Mouse (Mus musculus) MEL (cell line): Measurements from ENCODE around the gene Atp6v1g1. TPM values are rescaled to one million over a fixed set of nuclear protein-coding genes. Genes with fewer than 3 reads are reported as not detected.

Experiments used
- DNase-seq: peaks from one replicate; pipeline ENCODE4 v3.0.0; 2011; ENCODE audit warnings: low read depth, low spot score
- H3K27ac ChIP-seq: 2 replicates; pipeline ENCODE4 v1.5.1; 2012; ENCODE audit warnings: low read depth, mild to moderate bottlenecking, control low read depth, low read length, moderate library complexity; ENCODE audit not compliant: control insufficient read depth
- H3K27me3 ChIP-seq, 2 experiments: fragments of 150-350 bp in 1 of 2; sonication (generic) in 1 of 2; 2 replicates each; pipeline ENCODE4 v1.6.1; 2012; ENCODE audit warnings: low read length in 2 of 2, mild to moderate bottlenecking in 2 of 2, improper control_type of control experiment in 1 of 2, moderate library complexity in 1 of 2; ENCODE audit not compliant: insufficient read depth in 2 of 2, control insufficient read depth in 1 of 2
- H3K36me3 ChIP-seq, 2 experiments: 2 replicates each; pipeline ENCODE4 v1.6.1; 2012 to 2014; ENCODE audit warnings: low read length in 2 of 2, improper control_type of control experiment in 1 of 2, inconsistent platforms in 1 of 2, mild to moderate bottlenecking in 1 of 2; ENCODE audit not compliant: insufficient read depth in 2 of 2, control insufficient read depth in 1 of 2
- H3K4me1 ChIP-seq, 2 experiments: fragments of 150-350 bp in 1 of 2; sonication (generic) in 1 of 2; 2 replicates each; pipeline ENCODE4 v1.6.1; 2012; ENCODE audit warnings: low read length in 2 of 2, improper control_type of control experiment in 1 of 2, mild to moderate bottlenecking in 1 of 2; ENCODE audit not compliant: insufficient read depth in 2 of 2, control insufficient read depth in 1 of 2
- H3K4me3 ChIP-seq, 2 experiments: fragments of 150-350 bp in 1 of 2; sonication (generic) in 1 of 2; 2 replicates each; pipeline ENCODE4 v1.5.1; 2012; ENCODE audit warnings: low read depth in 2 of 2, low read length in 2 of 2, mild to moderate bottlenecking in 2 of 2, moderate library complexity in 2 of 2, control low read depth in 1 of 2, improper control_type of control experiment in 1 of 2; ENCODE audit not compliant: control insufficient read depth in 1 of 2, insufficient read depth in 1 of 2
- H3K79me2 ChIP-seq: 2 replicates; pipeline ENCODE4 v1.6.1; 2012; ENCODE audit warnings: mild to moderate bottlenecking, low read length, moderate library complexity; ENCODE audit not compliant: control insufficient read depth, poor library complexity, insufficient read depth
- H3K9ac ChIP-seq: 2 replicates; pipeline ENCODE4 v1.6.1; 2012; ENCODE audit warnings: low read depth, mild to moderate bottlenecking, control low read depth, low read length, moderate library complexity; ENCODE audit not compliant: control insufficient read depth, poor library complexity, severe bottlenecking
- H3K9me3 ChIP-seq: fragments of 150-350 bp; sonication (generic); replicated peaks from 2 replicates; pipeline ENCODE4 v1.6.1; 2012; ENCODE audit warnings: mild to moderate bottlenecking, low read length, improper control_type of control experiment, moderate library complexity; ENCODE audit not compliant: insufficient read depth
- CHD2 ChIP-seq: IDR thresholded peaks from 2 replicates; pipeline ENCODE4 v1.6.1; 2011; ENCODE audit warnings: low read length, improper control_type of control experiment
- CTCF ChIP-seq, 3 experiments: IDR thresholded peaks in 2 of 3; conservative IDR thresholded peaks in 1 of 3; 2 replicates each; pipeline ENCODE4 v1.5.1; 2011 to 2012; ENCODE audit warnings: low read length in 3 of 3, low read depth in 2 of 3, mild to moderate bottlenecking in 2 of 3, improper control_type of control experiment in 1 of 3, inconsistent platforms in 1 of 3, mixed read lengths in 1 of 3, moderate library complexity in 1 of 3; ENCODE audit not compliant: control insufficient read depth in 1 of 3, insufficient read depth in 1 of 3, poor library complexity in 1 of 3, severe bottlenecking in 1 of 3
- GABPA ChIP-seq: IDR thresholded peaks from 2 replicates; pipeline ENCODE4 v1.6.1; 2012; ENCODE audit warnings: low read depth, mild to moderate bottlenecking, inconsistent platforms, low read length, improper control_type of control experiment, moderate library complexity
- GATA1 ChIP-seq: IDR thresholded peaks from 2 replicates; pipeline ENCODE4 v1.6.1; 2011; ENCODE audit warnings: low read depth, low read length, improper control_type of control experiment
- HCFC1 ChIP-seq: IDR thresholded peaks from 2 replicates; pipeline ENCODE4 v1.6.1; 2012; ENCODE audit warnings: low read depth, mild to moderate bottlenecking, inconsistent platforms, low read length, improper control_type of control experiment, moderate library complexity
- MAFK ChIP-seq: IDR thresholded peaks from 2 replicates; pipeline ENCODE4 v1.6.1; 2011; ENCODE audit warnings: low read depth, mild to moderate bottlenecking, low read length, improper control_type of control experiment, borderline replicate concordance
- MAX ChIP-seq: IDR thresholded peaks from 2 replicates; pipeline ENCODE4 v1.6.1; 2011; ENCODE audit warnings: low read length, improper control_type of control experiment
- MAZ ChIP-seq: IDR thresholded peaks from 2 replicates; pipeline ENCODE4 v1.6.1; 2012; ENCODE audit warnings: low read depth, mild to moderate bottlenecking, inconsistent platforms, low read length, improper control_type of control experiment
- MYC ChIP-seq: IDR thresholded peaks from 2 replicates; pipeline ENCODE4 v1.6.1; 2011; ENCODE audit warnings: low read depth, mild to moderate bottlenecking, low read length, improper control_type of control experiment, moderate library complexity
- NRF1 ChIP-seq: IDR thresholded peaks from 2 replicates; pipeline ENCODE4 v1.6.1; 2014; ENCODE audit warnings: low read depth, mild to moderate bottlenecking, inconsistent platforms, low read length, improper control_type of control experiment, moderate library complexity; ENCODE audit not compliant: poor library complexity, insufficient read depth, severe bottlenecking
- RCOR1 ChIP-seq: IDR thresholded peaks from 2 replicates; pipeline ENCODE4 v1.6.1; 2012; ENCODE audit warnings: low read depth, mild to moderate bottlenecking, inconsistent platforms, low read length, improper control_type of control experiment
- SIN3A ChIP-seq: IDR thresholded peaks from 2 replicates; pipeline ENCODE4 v1.6.1; 2012; ENCODE audit warnings: low read length, improper control_type of control experiment, inconsistent platforms
- SMC3 ChIP-seq: IDR thresholded peaks from 2 replicates; pipeline ENCODE4 v1.6.1; 2011; ENCODE audit warnings: low read depth, low read length, improper control_type of control experiment
- TBP ChIP-seq: IDR thresholded peaks from 2 replicates; pipeline ENCODE4 v1.8.0; 2011; ENCODE audit warnings: low read depth, low read length, improper control_type of control experiment
- TCF12 ChIP-seq: IDR thresholded peaks from 2 replicates; pipeline ENCODE4 v1.6.1; 2014; ENCODE audit warnings: low read depth, mild to moderate bottlenecking, inconsistent platforms, low read length, improper control_type of control experiment, moderate library complexity
- USF2 ChIP-seq, 2 experiments: IDR thresholded peaks; 2 replicates each; pipeline ENCODE4 v1.6.1; 2011 to 2012; ENCODE audit warnings: improper control_type of control experiment in 2 of 2, low read length in 2 of 2, borderline replicate concordance in 1 of 2, inconsistent platforms in 1 of 2, low read depth in 1 of 2, mild to moderate bottlenecking in 1 of 2; ENCODE audit not compliant: insufficient read depth in 1 of 2
- ZC3H11A ChIP-seq: IDR thresholded peaks from 2 replicates; pipeline ENCODE4 v1.6.1; 2012; ENCODE audit warnings: low read depth, mild to moderate bottlenecking, inconsistent platforms, low read length, improper control_type of control experiment
- ZKSCAN1 ChIP-seq: IDR thresholded peaks from 2 replicates; pipeline ENCODE4 v1.6.1; 2012; ENCODE audit warnings: low read depth, mild to moderate bottlenecking, inconsistent platforms, low read length, improper control_type of control experiment, moderate library complexity
- ZMIZ1 ChIP-seq: IDR thresholded peaks from 2 replicates; pipeline ENCODE4 v1.6.1; 2012; ENCODE audit warnings: low read depth, mild to moderate bottlenecking, inconsistent platforms, low read length, improper control_type of control experiment, moderate library complexity
- ZNF384 ChIP-seq: IDR thresholded peaks from 2 replicates; pipeline ENCODE4 v1.6.1; 2012; ENCODE audit warnings: low read depth, mild to moderate bottlenecking, inconsistent platforms, low read length, improper control_type of control experiment
- polyA plus RNA-seq, 2 experiments: library from polyadenylated mRNA; stranded (reverse) in 1 of 2; unstranded in 1 of 2; fragments of >175 nt in 1 of 2; fragments of >200 nt in 1 of 2; gene quantifications; 2 replicates each; pipeline versions ENCODE4 v1.2.1 to v1.2.4; 2012; ENCODE audit warnings: low replicate concordance in 2 of 2, low read depth in 1 of 2; ENCODE audit not compliant: insufficient read length in 2 of 2, insufficient read depth in 1 of 2, missing spikeins in 1 of 2
- total RNA-seq: library from RNA; depleted of rRNA; stranded (reverse); fragments of 300-350 nt; gene quantifications from 2 replicates; pipeline ENCODE4 v1.2.3, GENCODE M21; 2012

The Atp6v1g1 gene
- total and polyA plus RNA-seq, 3 experiments = 122 to 164 TPM; not detected in 1

DNA sequence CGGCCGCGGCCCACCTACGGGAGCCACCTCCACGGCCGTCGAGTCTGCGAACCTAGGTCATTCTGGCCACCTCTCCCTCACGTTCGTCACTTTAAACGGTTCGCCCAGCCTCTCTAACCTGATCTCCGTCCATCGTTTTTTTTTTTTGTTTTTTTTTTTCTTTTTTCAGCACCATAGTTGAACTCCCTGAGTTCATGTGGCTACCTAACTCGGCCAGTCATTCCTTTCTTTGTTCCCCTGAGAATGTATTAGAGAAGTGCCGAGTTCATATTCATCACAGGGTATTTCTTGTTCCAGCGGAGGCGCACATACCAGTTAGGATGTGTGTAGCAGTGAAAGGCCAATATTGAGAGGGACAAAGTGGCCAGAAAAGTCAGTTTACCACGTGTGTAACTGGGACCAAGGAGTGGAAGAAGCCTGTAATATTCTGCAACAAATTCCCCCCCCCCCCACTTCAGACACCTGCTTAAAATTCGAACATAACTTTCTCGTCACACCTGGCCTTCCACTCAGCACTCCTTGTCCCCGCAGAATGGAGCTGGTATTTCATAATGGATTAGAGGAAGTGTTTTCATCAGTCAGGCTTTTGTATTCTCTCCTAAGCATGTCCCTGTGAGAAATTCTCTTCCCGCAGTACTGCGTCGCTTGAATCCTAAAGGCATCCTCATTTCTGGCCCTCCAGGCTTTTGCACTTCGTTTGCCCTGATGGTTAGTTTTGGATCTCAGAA is 823 bp downstream of the Atp6v1g1 start:
- TF ChIP-seq NRF1 (no peak), TCF12 (no peak), ZNF384 (no peak)
- Histone ChIP-seq H3K9me3 (no peaks in the 10 kb centered on the region), H3K9ac (peak overlapping the region; percentile 98), H3K4me3 (peak overlapping the region; percentile 98 to 100), H3K27ac (peak overlapping the region; percentile 19; the same call in 1 of the 2 replicates), H3K27me3 (no peaks in the 10 kb centered on the region), H3K79me2 (peaks cover 25% of the 10 kb centered on the region), H3K4me1 (peaks cover 0 to 17% of the 10 kb centered on the region in 2 experiments; a peak in 3 of 4 replicates), H3K36me3 (peaks cover 11 to 15% of the 10 kb centered on the region in 2 experiments)
- peak; percentile 42 for DNase-seq

GRCm38 (mm10) chr4:63546441-63547055 is 2.0 kb downstream of the Atp6v1g1 start:
- Histone ChIP-seq H3K9me3 (no peaks in the 10 kb centered on the region), H3K4me3 (no peak overlapping the region), H3K79me2 (peaks cover 25% of the 10 kb centered on the region), H3K4me1 (peaks cover 0 to 17% of the 10 kb centered on the region in 2 experiments; a peak in 3 of 4 replicates), H3K9ac (no peak overlapping the region), H3K27me3 (no peaks in the 10 kb centered on the region), H3K36me3 (peaks cover 13 to 15% of the 10 kb centered on the region in 2 experiments), H3K27ac (no peak overlapping the region)
- TF ChIP-seq GABPA = no peak
- no peak for TF ChIP-seq HCFC1
- TF ChIP-seq USF2 (IDR thresholded peaks at IDR 0.05; ENCODE audit: borderline replicate concordance in 1 of 2, insufficient read depth in 1 of 2, low read depth in 1 of 2, low read length in 2 of 2) = no peak
- TF ChIP-seq TCF12 = no peak
- TF ChIP-seq MAFK = no peak
- TF ChIP-seq GATA1 = no peak
- no peak for TF ChIP-seq ZMIZ1
- TF ChIP-seq MAX = no peak
- TF ChIP-seq MYC = no peak
- TF ChIP-seq ZC3H11A = no peak
- TF ChIP-seq RCOR1 = no peak
- TF ChIP-seq MAZ = no peak
- TF ChIP-seq CHD2 = no peak
- TF ChIP-seq ZKSCAN1 = no peak
- TF ChIP-seq NRF1 = no peak
- TF ChIP-seq TBP = no peak
- no peak for TF ChIP-seq SMC3
- no peak for TF ChIP-seq CTCF (IDR thresholded peaks at IDR 0.05 in 2 of 3, conservative IDR thresholded peaks at IDR 0.05 in 1 of 3; ENCODE audit: control insufficient read depth in 1 of 3, insufficient read depth in 1 of 3, low read depth in 2 of 3, low read length in 3 of 3, poor library complexity in 1 of 3, severe bottlenecking in 1 of 3)
- no peak for TF ChIP-seq SIN3A
- DNase-seq = peak; percentile 7
